Mouse (Mus musculus): Measurements from ENCODE around the gene Rtn3.
A peak's percentile ranks its signal among the peaks of the same experiment; 100 is the strongest.
"Not testable (repeated sequence)": the region's sequence is repeated elsewhere in the genome, so short reads cannot be mapped to it uniquely, and the experiment has no call there.

Rtn3 gene

GRCm38 (mm10) chr19:7482599-7483511 is at the start of gene Rtn3:
Gene Rtn3 (minus strand): TSS chr19:7483281.
- DNase-seq (ENCODE audit: low read depth, low spot score): peak; percentile 99

- DNase-seq (ENCODE audit: low read depth, low spot score): peak; percentile 14
These were observed 48.8 kb upstream of the Rtn3 start for GRCm38 (mm10) chr19:7531906-7532305.

DNA sequence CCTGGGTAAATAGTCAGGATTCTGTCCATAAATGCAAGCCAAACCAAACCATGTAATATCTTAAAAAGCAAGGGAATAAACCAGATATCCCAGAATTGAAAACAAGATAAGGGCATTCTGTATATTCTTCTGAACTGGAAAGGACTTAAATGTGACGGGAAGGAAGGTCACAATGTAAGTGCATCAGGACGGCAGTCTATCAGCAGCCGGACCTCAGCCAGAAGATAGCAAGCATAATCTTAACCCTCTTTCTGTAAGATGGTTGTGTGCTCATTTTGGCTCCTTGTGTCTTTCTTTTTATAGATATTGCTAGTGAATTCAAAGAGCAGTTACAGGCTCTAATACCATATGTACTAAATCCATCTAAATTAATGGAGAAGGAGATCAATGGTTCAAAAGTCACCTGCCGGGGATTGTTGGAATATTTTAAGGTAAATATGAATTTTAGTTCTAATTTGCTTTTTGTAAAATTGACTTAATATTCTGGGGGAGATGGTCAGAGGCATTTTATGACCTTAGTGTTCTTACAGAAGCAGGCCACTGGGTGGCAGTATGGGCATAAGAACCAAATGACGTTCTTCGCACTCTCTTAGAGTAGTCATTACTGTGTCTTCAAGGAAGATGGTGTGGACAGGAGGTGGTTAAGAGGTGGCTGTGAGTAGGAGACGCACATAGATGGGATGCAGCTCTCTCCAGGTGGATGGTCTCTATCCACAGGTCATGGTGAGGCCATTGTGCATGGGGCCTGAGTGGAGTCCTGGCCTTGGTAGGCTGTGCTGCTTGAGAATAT is 45.8 kb upstream of the Rtn3 start:
- peak; percentile 73 for DNase-seq (ENCODE audit: low read depth, low spot score)

DNA sequence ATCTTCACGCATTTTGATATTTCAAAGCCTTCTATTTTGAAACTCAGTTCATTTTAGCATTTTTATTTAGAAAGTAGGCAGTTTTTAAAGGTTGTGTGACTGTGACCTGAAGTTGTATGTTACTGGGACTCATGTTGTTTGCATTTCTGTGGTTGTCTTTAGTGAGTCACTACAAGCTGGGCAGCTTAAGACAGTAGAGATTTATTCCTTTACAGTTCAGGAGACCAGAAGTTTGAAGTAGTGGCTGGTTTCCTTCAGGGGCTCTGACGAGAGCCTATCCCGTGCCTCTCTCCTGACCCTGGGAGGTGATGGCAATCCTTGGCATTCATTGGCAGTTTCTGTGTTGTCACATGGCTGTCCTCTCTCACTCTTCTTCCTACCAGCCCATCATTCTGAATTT is 41.8 kb upstream of the Rtn3 start:
- no peak for DNase-seq (ENCODE audit: low read depth, low spot score)

GRCm38 (mm10) chr19:7523781-7524180 is 40.7 kb upstream of the Rtn3 start:
- DNase-seq (ENCODE audit: low read depth, low spot score): no peak

DNA sequence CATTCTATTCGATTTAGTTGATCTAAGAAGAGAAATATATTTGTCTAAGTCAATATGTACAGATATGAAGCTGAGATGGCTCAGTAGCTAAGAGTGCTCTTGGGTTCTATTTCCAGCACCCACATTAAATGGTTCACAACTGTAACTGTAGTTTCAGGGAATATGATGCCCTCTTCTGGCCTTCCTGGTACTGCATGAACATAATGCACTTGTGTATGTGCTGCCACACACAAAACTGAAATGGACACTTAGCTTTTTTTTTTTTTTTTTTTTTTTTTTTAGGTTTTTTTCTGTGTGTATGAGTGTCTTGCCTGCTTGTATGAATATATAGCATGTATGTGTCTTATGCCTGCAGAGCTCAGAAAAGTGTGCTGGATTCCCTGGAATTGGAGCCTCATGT is 40.2 kb upstream of the Rtn3 start:
- DNase-seq (ENCODE audit: low read depth, low spot score): peak; percentile 55

- no peak for DNase-seq (ENCODE audit: low read depth, low spot score)
These were observed 39.8 kb upstream of the Rtn3 start for GRCm38 (mm10) chr19:7522856-7523255.

- DNase-seq (ENCODE audit: low read depth, low spot score): no peak
These were observed 38.5 kb upstream of the Rtn3 start for GRCm38 (mm10) chr19:7521619-7522018.

GRCm38 (mm10) chr19:7516437-7516836 is 33.4 kb upstream of the Rtn3 start:
- DNase-seq (ENCODE audit: low read depth, low spot score): no peak

DNA sequence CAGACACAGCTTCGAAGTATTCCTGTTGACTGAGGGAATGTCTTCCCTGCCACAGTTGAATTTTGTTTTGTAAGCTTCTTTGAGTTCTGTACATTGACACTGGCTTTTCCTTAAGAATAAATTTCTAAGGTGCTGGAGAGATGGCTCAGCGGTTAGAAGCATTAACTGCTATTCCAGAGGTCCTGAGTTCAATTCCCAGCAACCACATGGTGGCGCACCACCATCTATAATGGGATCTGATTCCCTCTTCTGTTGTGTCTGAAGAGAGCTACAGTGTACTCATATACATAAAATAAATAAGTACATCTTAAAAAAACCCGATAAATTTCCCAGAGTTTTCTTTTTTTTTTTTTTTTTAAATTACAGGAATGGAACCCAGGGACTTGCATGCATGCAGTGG is 24.9 kb upstream of the Rtn3 start:
- peak; percentile 66 for DNase-seq (ENCODE audit: low read depth, low spot score)

DNA sequence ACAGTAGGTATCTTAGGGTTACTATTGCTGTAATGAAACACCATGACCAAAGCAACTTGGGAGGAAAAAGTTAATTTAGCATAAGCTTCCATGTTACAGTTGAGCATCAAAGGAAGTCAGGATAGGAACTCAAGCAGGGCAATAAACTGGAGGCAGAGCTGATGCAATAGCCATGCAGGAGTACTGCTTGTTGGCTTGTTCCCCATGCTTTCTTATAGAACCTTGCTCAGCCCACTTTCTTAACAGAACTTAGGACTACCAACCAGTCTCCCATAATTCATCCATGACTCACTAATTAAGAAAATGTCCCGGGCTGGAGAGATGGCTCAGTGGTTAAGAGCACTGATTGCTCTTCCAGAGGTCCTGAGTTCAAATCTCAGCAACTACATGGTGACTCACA is 23.2 kb upstream of the Rtn3 start:
- DNase-seq (ENCODE audit: low read depth, low spot score): no peak

DNA sequence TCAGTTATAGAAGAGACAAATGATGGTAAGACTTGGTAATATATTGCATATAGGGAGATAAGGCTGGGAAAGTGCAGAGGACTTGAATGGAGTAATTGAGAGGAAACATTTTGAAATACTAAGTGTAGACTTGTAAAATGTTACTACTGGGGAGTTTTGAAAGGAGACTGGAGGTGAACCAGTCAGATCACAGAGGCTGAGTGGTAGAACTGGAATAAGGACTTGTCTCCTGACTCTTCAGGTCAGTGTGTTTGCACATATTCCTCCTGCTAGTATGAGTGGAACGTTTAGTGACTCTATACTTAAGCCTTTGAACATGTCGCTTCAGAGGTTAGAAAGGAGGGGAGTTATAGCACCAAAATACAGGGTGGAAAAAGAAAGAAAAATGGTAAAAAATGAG is 19.4 kb upstream of the Rtn3 start:
- DNase-seq (ENCODE audit: low read depth, low spot score): no peak

DNA sequence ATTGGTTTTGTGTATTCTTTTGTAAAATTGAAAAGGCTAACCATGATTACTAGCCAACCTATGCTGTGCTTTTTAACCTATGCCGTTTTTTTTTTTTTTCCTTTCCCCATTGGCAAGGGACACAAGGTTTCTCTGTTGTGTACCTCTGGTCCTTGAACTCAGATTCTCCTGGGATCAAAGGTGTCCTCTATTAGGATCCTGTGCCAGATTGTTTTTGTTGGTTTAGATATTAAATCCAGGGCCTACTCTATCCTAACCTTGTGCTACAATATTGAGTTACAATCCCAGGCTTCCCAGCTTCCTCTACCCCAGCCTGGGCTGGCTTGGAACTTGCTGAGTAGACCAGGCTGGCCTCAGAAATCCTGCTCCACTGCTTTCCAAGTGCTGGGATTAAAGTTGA is 17.6 kb upstream of the Rtn3 start:
- no peak for DNase-seq (ENCODE audit: low read depth, low spot score)

DNA sequence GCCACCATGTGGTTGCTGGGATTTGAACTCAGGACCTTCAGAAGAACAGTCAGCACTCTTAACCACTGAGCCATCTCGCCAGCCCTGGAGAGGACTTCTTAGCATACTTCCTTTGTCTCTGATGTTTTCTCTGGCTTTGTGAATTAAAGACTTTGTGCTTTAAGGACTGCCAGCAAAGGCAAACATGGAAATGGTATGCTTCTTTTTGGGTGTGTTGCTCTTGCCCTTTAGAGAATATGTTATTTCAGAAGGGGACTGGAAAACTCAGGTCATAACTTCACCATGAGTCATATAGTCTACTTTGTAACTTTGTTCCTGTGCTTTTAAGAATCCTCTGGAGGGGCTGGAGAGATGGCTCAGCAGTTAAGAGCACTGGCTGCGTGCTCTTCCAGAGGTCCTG is 15.7 kb upstream of the Rtn3 start:
- DNase-seq (ENCODE audit: low read depth, low spot score): no peak

GRCm38 (mm10) chr19:7496070-7496469 is 13.0 kb upstream of the Rtn3 start:
- not testable (repeated sequence) for DNase-seq (ENCODE audit: low read depth, low spot score)

- no peak for DNase-seq (ENCODE audit: low read depth, low spot score)
These were observed 12.3 kb upstream of the Rtn3 start for GRCm38 (mm10) chr19:7495221-7496038.

DNA sequence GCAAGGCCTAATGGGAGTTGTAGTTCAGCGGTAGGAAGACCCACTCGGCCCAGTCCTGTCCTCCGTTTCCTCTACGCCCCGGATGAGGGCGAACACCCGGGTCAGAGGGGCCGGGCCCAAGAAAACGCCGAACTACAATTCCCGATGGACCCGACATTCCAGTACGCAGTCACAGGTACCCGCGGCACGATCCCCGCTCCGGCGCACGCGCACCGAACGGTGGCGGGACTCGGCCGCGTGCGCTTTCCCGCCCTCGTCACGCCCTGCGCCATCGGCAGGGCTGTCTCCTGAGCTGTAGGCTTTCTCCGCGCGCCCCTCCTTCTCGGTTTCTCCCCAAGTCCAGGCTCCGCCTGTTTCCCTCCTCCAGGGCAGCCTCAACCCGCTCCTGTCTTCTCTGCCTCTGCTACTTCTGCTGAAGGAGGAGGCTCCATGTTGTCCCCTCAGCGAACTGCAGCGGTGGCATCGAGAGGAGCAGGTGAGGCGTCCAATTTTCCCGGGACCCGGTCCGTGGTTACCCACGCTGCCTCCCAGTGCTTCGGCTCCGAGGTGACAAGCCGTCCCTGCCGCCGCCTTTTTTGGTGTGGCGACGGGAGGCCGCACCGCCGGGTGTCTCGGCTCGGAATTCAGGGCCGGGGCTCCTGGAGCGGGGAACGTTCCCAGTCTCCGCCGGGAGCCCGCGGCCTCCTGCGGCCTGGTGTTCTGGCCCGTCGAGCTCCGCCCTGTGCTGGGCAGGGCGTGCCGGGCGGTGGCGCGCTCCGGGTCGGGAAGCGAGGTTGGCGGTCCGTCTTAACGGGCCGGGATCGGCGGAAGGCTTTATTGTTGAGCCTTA is 11.3 kb upstream of the Rtn3 start:
- peak; percentile 99 for DNase-seq (ENCODE audit: low read depth, low spot score)

GRCm38 (mm10) chr19:7493352-7494186 is 10.5 kb upstream of the Rtn3 start, which contains the start of gene Atl3:
Gene Atl3 (plus strand): TSS chr19:7494040.
- DNase-seq (ENCODE audit: low read depth, low spot score): peak; percentile 32

DNA sequence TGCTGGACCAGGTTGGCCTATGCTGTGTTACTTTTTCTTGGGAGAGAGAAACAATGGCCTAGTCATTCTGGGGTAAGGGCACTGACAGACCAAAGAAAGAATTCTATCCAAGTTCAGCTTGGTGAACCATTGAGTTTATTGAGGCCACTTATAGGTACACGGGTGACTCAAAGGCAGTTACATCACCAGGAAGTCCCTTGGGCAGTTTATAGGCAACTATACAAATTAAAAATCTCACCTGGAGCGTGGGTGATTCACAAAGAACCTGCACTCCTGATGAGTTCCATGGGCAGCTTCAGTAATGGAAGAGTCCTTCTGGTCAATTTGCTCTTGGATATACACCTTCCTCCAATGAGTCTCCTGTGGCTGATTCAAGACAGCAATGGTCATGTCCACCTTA is 9.6 kb upstream of the Rtn3 start:
- DNase-seq (ENCODE audit: low read depth, low spot score): no peak

DNA sequence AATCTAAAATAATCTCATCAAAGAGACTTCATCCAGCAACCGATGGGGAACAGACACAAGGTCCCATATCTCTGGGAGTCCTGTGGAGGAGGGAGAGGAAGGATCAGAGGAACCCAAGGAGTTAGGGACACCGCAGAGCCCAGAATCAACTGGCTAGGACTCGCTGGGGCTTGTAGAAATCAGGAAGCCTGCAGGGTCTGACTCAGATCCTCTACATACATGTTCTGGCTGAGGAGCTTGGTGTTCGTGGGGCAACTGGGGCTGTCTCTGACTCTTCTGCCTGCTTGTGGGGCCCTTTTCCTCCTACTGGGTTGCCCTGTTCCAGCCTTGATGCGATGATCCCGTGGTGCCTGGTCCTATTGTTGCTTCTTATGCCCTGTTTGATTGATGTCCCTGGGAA is 8.9 kb upstream of the Rtn3 start:
- DNase-seq (ENCODE audit: low read depth, low spot score): no peak

Measured in ZHBTc4 (cell line).